Mouse (Mus musculus): Measurements from ENCODE around the gene Dlst.
"Not testable (repeated sequence)": the region's sequence is repeated elsewhere in the genome, so short reads cannot be mapped to it uniquely, and the experiment has no call there.

Gene Dlst

GRCm38 (mm10) chr12:85113917-85114316 lies 3.3 kb downstream of the Dlst start:
- no peak for DNase-seq (ENCODE audit: low read depth, low spot score)

GRCm38 (mm10) chr12:85115678-85116077 lies 5.0 kb downstream of the Dlst start:
- DNase-seq (ENCODE audit: low read depth, low spot score): no peak

- DNase-seq (ENCODE audit: low read depth, low spot score): no peak
These were observed 11.3 kb downstream of the Dlst start for GRCm38 (mm10) chr12:85121806-85122459.

GRCm38 (mm10) chr12:85123108-85123530 lies 12.5 kb downstream of the Dlst start:
- DNase-seq (ENCODE audit: low read depth, low spot score): no peak

- no peak for DNase-seq (ENCODE audit: low read depth, low spot score)
These were observed 13.0 kb downstream of the Dlst start for GRCm38 (mm10) chr12:85123645-85124044.

GRCm38 (mm10) chr12:85124751-85125150 lies 14.1 kb downstream of the Dlst start:
- DNase-seq (ENCODE audit: low read depth, low spot score): no peak

- DNase-seq (ENCODE audit: low read depth, low spot score): no peak
These were observed 16.5 kb downstream of the Dlst start for GRCm38 (mm10) chr12:85126986-85127603.

- DNase-seq (ENCODE audit: low read depth, low spot score): no peak
These were observed 18.9 kb downstream of the Dlst start for GRCm38 (mm10) chr12:85129426-85129978.

GRCm38 (mm10) chr12:85131361-85131760 lies 20.7 kb downstream of the Dlst start:
- no peak for DNase-seq (ENCODE audit: low read depth, low spot score)

- DNase-seq (ENCODE audit: low read depth, low spot score): no peak
These were observed 23.6 kb downstream of the Dlst start for GRCm38 (mm10) chr12:85134043-85134794.

GRCm38 (mm10) chr12:85135513-85136470 lies 25.2 kb downstream of the Dlst start:
- no peak for DNase-seq (ENCODE audit: low read depth, low spot score)

GRCm38 (mm10) chr12:85136627-85137026 lies 26.0 kb downstream of the Dlst start:
- DNase-seq (ENCODE audit: low read depth, low spot score): no peak

GRCm38 (mm10) chr12:85140036-85140701 lies 29.5 kb downstream of the Dlst start:
- no peak for DNase-seq (ENCODE audit: low read depth, low spot score)

GRCm38 (mm10) chr12:85141096-85141495 lies 30.5 kb downstream of the Dlst start:
- no peak for DNase-seq (ENCODE audit: low read depth, low spot score)

GRCm38 (mm10) chr12:85142803-85143202 lies 32.2 kb downstream of the Dlst start:
- DNase-seq (ENCODE audit: low read depth, low spot score): peak; percentile 90

GRCm38 (mm10) chr12:85144276-85144675 lies 33.6 kb downstream of the Dlst start:
- not testable (repeated sequence) for DNase-seq (ENCODE audit: low read depth, low spot score)

- DNase-seq (ENCODE audit: low read depth, low spot score): no peak
These were observed 34.2 kb downstream of the Dlst start for GRCm38 (mm10) chr12:85144821-85145220.

GRCm38 (mm10) chr12:85145630-85146029 lies 35.0 kb downstream of the Dlst start:
- DNase-seq (ENCODE audit: low read depth, low spot score): no peak

- no peak for DNase-seq (ENCODE audit: low read depth, low spot score)
These were observed 35.7 kb downstream of the Dlst start for GRCm38 (mm10) chr12:85146355-85146754.

GRCm38 (mm10) chr12:85146881-85147280 lies 36.2 kb downstream of the Dlst start:
- DNase-seq (ENCODE audit: low read depth, low spot score): no peak

Data from forelimb bud, embryonic 11.5 days (tissue).